Mouse (Mus musculus) testis, adult 2 months (tissue): ENCODE data around the gene Shroom3. TPM values are rescaled to one million over a fixed set of nuclear protein-coding genes. Genes with fewer than 3 reads are reported as not detected.

Source experiments
- H3K27ac ChIP-seq: fragments of 200-500 bp; 2 replicates; pipeline ENCODE4 v1.5.1; 2012; ENCODE audit warnings: low read depth, low read length; ENCODE audit not compliant: control insufficient read depth, insufficient read depth
- H3K27me3 ChIP-seq: fragments of 200-500 bp; 2 replicates; pipeline ENCODE4 v1.6.1; 2012; ENCODE audit warnings: mild to moderate bottlenecking, low read length, moderate library complexity; ENCODE audit not compliant: control insufficient read depth, insufficient read depth
- H3K36me3 ChIP-seq: fragments of 200-500 bp; 2 replicates; pipeline ENCODE4 v1.6.1; 2012; ENCODE audit warnings: mild to moderate bottlenecking, low read length; ENCODE audit not compliant: control insufficient read depth, insufficient read depth
- H3K4me1 ChIP-seq: fragments of 200-500 bp; 2 replicates; pipeline ENCODE4 v1.6.1; 2012; ENCODE audit warnings: low read length; ENCODE audit not compliant: control insufficient read depth, insufficient read depth
- H3K4me3 ChIP-seq: fragments of 200-500 bp; 2 replicates; pipeline ENCODE4 v1.5.1; 2012; ENCODE audit warnings: low read depth, mild to moderate bottlenecking, low read length, moderate library complexity, mixed read lengths; ENCODE audit not compliant: control insufficient read depth
- CTCF ChIP-seq: fragments of 200-500 bp; IDR thresholded peaks from 2 replicates; pipeline ENCODE4 v1.5.1; 2012; ENCODE audit warnings: low read depth, mild to moderate bottlenecking, inconsistent platforms, low read length, moderate library complexity; ENCODE audit not compliant: control insufficient read depth, insufficient read depth, insufficient replicate concordance
- POLR2A ChIP-seq: fragments of 200-500 bp; IDR thresholded peaks from 2 replicates; pipeline ENCODE4 v1.6.1; 2012; ENCODE audit warnings: low read depth, mild to moderate bottlenecking, inconsistent platforms, low read length, moderate library complexity; ENCODE audit not compliant: control insufficient read depth
- polyA plus RNA-seq: library from polyadenylated mRNA; depleted of rRNA; stranded (reverse); fragments of >200 nt; gene quantifications from 2 replicates; pipeline ENCODE4 v1.2.3, GENCODE M21; 2012

The Shroom3 gene
- polyA plus RNA-seq, 1 experiment: 25.6 TPM

- no peaks in the 10 kb centered on the region for H3K27me3 ChIP-seq
- H3K36me3 ChIP-seq: no peaks in the 10 kb centered on the region
- TF ChIP-seq POLR2A: no peak
- no peak for TF ChIP-seq CTCF
- H3K27ac ChIP-seq: no peak overlapping the region
- H3K4me3 ChIP-seq: no peak overlapping the region
- H3K4me1 ChIP-seq: peaks cover 19% of the 10 kb centered on the region
These were observed 127.8 kb downstream of the Shroom3 start for GRCm38 (mm10) chr5:92810922-92811533.

- H3K27me3 ChIP-seq: no peaks in the 10 kb centered on the region
- peaks cover 19% of the 10 kb centered on the region for H3K4me1 ChIP-seq
- H3K4me3 ChIP-seq: no peak overlapping the region
- no peak for TF ChIP-seq POLR2A
- TF ChIP-seq CTCF: no peak
- H3K27ac ChIP-seq: peak overlapping the region; percentile 13; the same call in 1 of the 2 replicates
- no peaks in the 10 kb centered on the region for H3K36me3 ChIP-seq
These were observed 128.5 kb downstream of the Shroom3 start for GRCm38 (mm10) chr5:92811761-92812160.

DNA sequence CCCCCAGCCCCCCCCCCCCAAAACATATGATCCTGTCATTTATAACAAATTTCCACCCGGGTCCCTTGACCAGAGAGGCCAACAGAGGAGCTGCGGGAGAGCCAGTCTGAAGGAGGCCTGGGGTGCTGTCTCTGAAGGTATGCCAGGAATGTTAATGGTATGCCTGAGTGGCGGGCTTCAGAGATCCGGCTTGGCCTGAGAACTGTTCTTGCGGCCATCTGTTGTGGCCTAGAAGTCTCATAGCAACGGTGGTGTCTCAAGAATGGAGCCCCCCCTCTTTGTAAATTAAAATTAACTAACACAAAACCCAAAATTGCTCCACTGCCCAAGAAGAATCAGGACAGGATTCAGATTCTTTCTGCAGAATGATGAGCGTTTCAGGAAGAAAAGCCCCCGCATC, 129.7 kb downstream of the Shroom3 start:
- Histone ChIP-seq H3K36me3 (no peaks in the 10 kb centered on the region), H3K27me3 (no peaks in the 10 kb centered on the region), H3K27ac (no peak overlapping the region), H3K4me1 (peaks cover 19% of the 10 kb centered on the region), H3K4me3 (no peak overlapping the region)
- TF ChIP-seq CTCF (no peak), POLR2A (no peak)

GRCm38 (mm10) chr5:92813562-92813961, 130.3 kb downstream of the Shroom3 start:
- no peak overlapping the region for H3K4me3 ChIP-seq
- no peaks in the 10 kb centered on the region for H3K27me3 ChIP-seq
- TF ChIP-seq CTCF (no peak), POLR2A (no peak)
- no peak overlapping the region for H3K27ac ChIP-seq
- peaks cover 14% of the 10 kb centered on the region for H3K4me1 ChIP-seq
- no peaks in the 10 kb centered on the region for H3K36me3 ChIP-seq

DNA sequence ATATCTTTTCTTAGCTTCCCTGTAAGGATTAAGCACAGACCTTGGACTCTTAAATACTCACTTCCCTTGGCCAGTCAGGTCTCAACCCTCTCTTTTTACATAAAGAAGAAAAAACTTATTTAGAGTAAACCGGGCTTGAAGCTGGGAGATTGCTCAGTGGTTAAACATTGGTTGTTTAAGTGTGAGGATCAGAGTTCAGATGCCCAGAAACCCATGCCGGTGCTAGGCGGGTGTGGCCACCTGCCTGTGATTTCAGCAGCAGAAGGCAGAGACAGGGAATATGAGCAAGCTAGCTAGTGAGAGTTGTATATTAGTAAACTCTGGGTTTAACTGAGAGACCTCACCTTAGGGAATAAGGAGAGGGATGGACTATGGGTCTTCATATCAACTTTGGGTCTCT, 131.4 kb downstream of the Shroom3 start:
- Histone ChIP-seq H3K4me3 (no peak overlapping the region), H3K27me3 (no peaks in the 10 kb centered on the region), H3K36me3 (no peaks in the 10 kb centered on the region), H3K4me1 (peaks cover 3% of the 10 kb centered on the region), H3K27ac (no peak overlapping the region)
- TF ChIP-seq POLR2A (no peak), CTCF (no peak)

- no peak for TF ChIP-seq POLR2A
- no peak for TF ChIP-seq CTCF
- Histone ChIP-seq H3K27ac (no peak overlapping the region), H3K4me3 (no peak overlapping the region), H3K4me1 (no peaks in the 10 kb centered on the region), H3K36me3 (no peaks in the 10 kb centered on the region), H3K27me3 (no peaks in the 10 kb centered on the region)
These were observed 134.0 kb downstream of the Shroom3 start for GRCm38 (mm10) chr5:92817122-92817822.

DNA sequence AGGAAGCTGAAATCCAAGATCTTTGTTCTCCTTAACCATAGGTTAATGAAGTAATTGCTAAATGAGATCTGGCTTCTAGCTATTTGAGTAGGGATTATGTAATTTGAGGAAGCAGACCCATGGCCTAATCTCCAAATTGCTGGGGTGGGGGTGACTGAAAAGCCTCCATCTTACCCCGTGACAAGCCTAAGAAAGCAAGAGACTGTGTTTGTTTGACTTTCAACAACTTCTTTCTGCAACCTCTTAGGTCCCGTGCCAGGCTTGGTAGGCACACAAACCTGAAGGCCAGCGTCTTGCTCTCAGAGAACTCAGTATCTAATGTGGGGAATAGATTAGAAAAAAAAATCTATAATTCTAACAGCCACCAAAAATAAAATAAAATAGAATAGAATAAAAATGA, 138.1 kb downstream of the Shroom3 start:
- H3K27me3 ChIP-seq: no peaks in the 10 kb centered on the region
- no peak for TF ChIP-seq CTCF
- TF ChIP-seq POLR2A: no peak
- H3K27ac ChIP-seq: no peak overlapping the region
- H3K4me3 ChIP-seq: no peak overlapping the region
- H3K36me3 ChIP-seq: no peaks in the 10 kb centered on the region
- no peaks in the 10 kb centered on the region for H3K4me1 ChIP-seq

GRCm38 (mm10) chr5:92823495-92823894, 140.3 kb downstream of the Shroom3 start:
- Histone ChIP-seq H3K27me3 (no peaks in the 10 kb centered on the region), H3K4me3 (no peak overlapping the region), H3K27ac (no peak overlapping the region), H3K4me1 (no peaks in the 10 kb centered on the region), H3K36me3 (no peaks in the 10 kb centered on the region)
- no peak for TF ChIP-seq POLR2A
